Mouse (Mus musculus) left cerebral cortex, postnatal 4 days (tissue): Measurements from ENCODE around the gene Emc1. TPM values are rescaled to one million over a fixed set of nuclear protein-coding genes. Genes with fewer than 3 reads are reported as not detected.
"Not testable (repeated sequence)": the region's sequence is repeated elsewhere in the genome, so short reads cannot be mapped to it uniquely, and the experiment has no call there.

Source experiments
- DNase-seq: peaks from one replicate; pipeline ENCODE4 v3.0.0-alpha.2; 2022
- intact Hi-C: fragments of 180-260 bp; cut with DNase I; formaldehyde crosslinking; loops from one replicate; pipeline ENCODE4 v1.15.1; 2025
- total RNA-seq, 2 experiments: library from RNA; stranded (reverse); gene quantifications; 2 replicates each; pipeline ENCODE4 v1.2.3; 2021

The Emc1 gene
- total RNA-seq, 2 experiments from 2014 or later = 70.7 to 80.4 TPM

GRCm38 (mm10) chr4:139345416-139346019, 6.9 kb upstream of the Emc1 start:
- DNase-seq = no peak
- intact Hi-C loops = no loop called here

- intact Hi-C loops = no loop called here
- no peak for DNase-seq
Observed at GRCm38 (mm10) chr4:139352832-139353231, 445 bp downstream of the Emc1 start.

DNA sequence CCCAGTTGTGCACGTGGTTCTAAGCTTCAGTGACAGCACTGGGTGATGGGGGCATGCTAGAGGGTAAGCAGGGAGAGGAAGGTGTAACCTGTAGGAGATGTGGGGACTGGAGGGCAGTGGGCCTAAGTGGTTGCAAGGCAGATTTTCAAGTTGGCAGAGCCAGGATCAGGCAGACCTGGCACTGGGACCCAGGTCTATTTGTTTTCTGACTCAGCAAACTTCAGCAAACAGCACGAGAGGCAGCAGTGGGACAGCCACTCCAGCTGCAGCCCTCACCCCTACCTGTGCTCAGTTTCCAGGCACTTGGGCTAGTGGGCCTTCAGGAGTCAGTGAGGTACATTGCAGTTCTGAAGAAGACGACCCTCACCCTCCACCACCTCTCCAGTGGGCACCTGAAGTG, 4.8 kb downstream of the Emc1 start:
- intact Hi-C loops = no loop called here
- no peak for DNase-seq

DNA sequence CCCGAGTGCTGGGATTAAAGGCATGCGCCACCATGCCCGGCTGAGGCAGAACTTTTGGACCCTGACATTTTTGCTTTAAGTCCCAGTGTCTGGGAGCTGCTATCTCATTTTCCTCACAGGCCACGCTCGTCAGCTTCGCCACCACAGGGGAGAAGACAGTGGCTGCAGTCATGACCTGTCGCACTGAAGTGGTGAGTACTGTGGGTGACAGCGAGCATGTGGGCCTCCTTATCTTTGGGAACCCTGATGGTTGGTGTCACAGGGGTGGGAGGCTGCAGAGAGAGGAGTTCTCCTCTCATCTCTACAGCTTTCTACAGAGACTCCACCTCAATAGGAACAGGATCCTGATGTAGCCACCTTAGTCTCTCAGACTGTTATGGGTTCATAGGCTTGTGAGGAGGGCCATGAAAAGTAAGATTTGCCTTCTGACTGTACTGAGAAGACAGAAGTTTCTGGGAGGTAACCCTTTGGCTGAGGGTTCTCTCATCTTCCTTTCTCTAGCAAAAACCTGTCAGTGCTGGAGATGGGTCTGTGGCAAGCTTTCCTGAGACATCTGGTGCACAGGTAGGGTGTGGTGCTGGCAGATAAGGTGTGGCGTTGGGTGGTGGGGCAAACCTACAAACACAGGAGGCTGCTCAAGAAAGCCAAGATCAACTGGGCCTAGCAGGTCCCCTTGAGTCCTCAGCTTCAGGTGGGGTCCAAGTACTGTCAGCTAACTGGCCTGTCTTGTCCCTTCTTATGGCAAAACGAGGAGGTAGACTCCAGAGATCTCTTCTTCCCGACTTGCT, 8.6 kb downstream of the Emc1 start:
- intact Hi-C loops = no loop called here

GRCm38 (mm10) chr4:139367336-139367735, 14.9 kb downstream of the Emc1 start:
- intact Hi-C loops = no loop called here
- no peak for DNase-seq

More for the DNA sequence above, 8.6 kb downstream of the Emc1 start:
- no peak for DNase-seq

GRCm38 (mm10) chr4:139368038-139368437, 15.7 kb downstream of the Emc1 start:
- DNase-seq = no peak
- intact Hi-C loops = no loop called here

GRCm38 (mm10) chr4:139373130-139373529, 20.7 kb downstream of the Emc1 start:
- intact Hi-C loops = no loop called here
- no peak for DNase-seq

- no peak for DNase-seq
- intact Hi-C loops = no loop called here
Observed at GRCm38 (mm10) chr4:139373531-139373930, 21.1 kb downstream of the Emc1 start.

- intact Hi-C loops = no loop called here
- no peak for DNase-seq
Observed at GRCm38 (mm10) chr4:139379719-139380118, 27.3 kb downstream of the Emc1 start.

DNA sequence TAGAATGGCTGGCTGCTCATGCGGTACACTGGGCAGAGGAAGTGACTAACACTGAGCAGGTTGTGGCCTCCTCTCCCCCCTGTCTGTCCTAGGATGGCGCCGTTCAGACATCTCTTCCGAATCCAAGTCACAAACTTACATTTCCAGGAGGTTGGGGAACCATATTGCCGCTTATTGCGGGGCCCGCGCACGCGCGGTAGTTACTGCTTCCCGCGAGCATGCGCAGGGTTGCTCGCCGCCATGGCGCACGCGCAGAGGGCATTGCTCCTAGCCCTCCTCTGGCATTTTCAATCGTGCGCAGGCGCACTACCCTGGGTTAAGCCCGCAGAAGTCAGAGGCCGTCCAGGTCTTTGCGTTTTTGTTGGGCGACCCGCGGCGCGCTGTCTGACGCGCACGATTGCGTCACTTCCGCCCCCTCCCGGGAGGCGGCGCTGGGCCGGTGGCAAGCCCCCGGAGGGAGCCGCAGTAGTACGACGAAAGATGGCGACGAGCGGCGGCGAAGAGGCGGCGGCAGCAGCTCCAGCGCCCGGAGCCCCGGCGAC, 27.9 kb downstream of the Emc1 start:
- intact Hi-C loops = no loop called here
- DNase-seq = peak; percentile 100

DNA sequence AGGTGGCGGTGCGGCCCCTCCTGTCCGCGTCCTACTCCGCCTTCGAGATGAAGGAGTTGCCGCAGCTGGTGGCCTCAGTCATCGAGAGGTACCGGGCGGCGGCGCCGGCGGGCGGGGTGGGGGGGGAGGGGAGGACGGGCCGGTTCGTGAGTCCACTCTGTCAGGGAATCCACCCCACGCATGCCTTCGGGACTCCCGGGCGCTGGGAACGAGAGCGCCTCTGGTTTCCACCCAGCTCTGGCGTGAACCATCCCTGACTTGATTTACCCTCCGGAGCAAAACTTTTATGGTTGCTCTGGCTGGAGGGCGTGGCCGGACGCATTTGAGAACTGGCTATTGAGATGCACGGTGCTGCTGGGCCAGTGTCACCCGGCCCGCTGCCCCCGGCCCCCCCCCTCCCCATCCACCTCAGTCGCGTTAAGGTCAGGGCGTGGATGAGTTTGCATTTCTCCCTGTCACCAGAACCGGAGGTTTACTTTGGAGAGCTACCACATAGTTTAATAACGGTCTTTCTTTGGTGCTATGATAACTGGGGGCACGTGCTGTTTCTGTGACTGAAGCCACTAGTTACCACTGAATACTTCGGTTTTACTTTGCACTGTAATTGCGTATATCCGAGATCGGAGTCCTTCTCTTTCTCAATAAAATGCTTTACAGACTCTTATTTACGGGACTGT, 28.5 kb downstream of the Emc1 start:
- no peak for DNase-seq
- intact Hi-C loops = no loop called here

- DNase-seq = no peak
- intact Hi-C loops = no loop called here
Observed at GRCm38 (mm10) chr4:139381452-139381845, 29.1 kb downstream of the Emc1 start.

GRCm38 (mm10) chr4:139382231-139382630, 29.8 kb downstream of the Emc1 start:
- DNase-seq = no peak
- intact Hi-C loops = no loop called here

DNA sequence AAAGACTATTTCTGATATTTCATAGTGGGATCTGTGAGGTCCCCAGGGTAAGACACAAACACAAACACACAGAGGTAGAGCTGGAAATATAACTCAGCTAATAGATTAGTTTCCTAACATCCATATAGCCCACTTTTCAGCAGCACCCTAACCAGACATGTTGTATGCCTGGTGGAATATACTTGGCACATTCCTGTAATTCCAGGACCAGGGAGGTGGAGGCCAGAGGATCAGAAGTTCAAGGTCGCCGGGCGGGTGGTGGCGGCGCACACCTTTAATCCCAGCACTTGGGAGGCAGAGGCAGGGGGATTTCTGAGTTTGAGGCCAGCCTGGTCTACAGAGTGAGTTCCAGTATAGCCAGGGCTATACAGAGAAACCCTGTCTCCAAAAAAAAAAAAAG, 33.5 kb downstream of the Emc1 start:
- DNase-seq, intact Hi-C loops: not testable (repeated sequence)

DNA sequence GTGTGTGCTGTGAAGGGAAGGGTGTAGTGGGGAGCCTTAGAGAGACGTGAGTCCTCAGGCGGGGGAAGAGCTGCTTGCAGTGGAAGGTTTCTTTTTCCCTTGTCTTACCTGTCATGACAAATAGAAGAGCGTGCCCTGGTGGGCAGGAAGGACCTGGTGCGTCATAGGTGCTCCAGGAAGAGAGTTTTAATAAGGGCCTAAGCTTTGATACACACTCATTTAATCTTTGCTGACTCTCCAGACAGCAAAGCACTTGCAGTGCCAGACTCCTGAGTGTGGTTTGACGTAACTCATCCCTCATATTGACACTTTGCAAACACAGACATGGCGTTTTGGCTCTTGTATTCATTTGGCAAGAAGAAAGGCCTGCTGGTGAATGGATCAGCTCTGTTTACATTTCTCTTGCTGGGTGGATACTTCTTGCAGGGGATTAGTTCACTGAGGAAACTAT, 34.5 kb downstream of the Emc1 start:
- intact Hi-C loops = no loop called here
- DNase-seq = no peak

GRCm38 (mm10) chr4:139389557-139389956, 37.2 kb downstream of the Emc1 start:
- DNase-seq = no peak
- intact Hi-C loops = no loop called here

DNA sequence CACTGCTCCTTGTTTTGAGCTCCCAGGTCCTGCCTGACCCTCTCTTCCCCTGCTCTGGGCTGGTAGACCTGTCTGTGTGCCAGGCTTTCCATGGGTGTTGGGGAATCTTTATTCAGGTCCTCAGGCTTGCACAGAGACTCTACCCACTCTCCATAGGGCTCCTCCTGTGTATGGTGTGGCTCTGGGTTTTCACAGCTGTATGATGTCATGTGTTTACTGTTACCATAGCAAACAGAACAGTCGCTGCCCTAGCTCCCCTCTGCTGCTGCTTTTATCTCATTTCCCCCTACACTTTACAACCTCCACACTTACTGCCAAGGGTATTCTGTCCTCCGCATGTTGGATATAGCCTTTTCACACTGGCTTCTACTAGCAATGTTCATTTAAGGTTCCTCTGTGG, 43.0 kb downstream of the Emc1 start:
- DNase-seq = no peak
- intact Hi-C loops = loop anchor here (5.0 kb wide), 1 partner anchor 37 kb away; no protein-coding TSS in a partner anchor

DNA sequence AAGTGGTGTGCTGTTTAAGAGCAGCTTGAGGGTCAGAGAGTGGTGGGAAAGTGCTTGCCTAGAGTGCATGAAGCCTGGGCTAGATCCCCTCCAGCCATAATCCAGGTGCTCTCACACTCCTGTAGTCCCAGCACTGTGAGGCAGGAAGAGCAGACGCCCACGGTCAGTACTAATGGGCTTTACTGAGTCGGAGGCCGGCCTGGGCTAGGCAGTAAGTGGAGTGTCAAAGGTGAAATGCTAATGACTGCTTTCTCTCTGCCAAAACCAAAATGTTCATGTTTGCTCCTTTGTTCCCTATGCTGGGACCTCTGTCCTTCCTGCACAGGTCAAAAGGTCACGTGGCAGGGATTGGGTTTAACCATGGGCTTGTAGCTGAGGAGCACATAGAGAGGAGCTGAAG, 48.1 kb downstream of the Emc1 start:
- no peak for DNase-seq
- intact Hi-C loops = no loop called here

- no peak for DNase-seq
- intact Hi-C loops = no loop called here
Observed at GRCm38 (mm10) chr4:139403214-139403613, 50.8 kb downstream of the Emc1 start.

DNA sequence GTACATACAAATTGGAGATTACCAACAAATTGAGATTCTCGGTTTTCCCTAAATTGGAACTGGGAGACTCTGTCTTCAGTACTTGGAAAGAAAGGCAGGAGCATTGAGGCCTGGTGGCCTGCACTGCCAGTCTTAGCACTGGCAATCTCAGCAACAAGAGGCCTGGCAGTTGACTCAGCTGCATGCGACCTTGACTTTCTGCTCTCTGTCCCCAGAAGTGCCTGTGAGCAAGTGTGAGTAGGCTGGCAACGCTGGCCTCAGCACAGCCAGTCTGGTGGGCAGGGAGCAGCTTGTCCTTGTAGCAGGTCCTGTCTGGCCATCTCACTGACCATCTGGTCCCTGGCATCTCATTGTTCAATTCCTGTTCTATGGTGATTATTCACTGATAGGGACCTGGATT, 59.0 kb downstream of the Emc1 start:
- intact Hi-C loops = loop anchor here (5.0 kb wide), 1 partner anchor 41 kb away; no protein-coding TSS in a partner anchor
- no peak for DNase-seq

GRCm38 (mm10) chr4:139417868-139418267, 65.5 kb downstream of the Emc1 start:
- intact Hi-C loops = no loop called here
- DNase-seq = no peak
